Mouse (Mus musculus): ENCODE results near the gene Clstn3.
"Not testable (repeated sequence)": the region's sequence is repeated elsewhere in the genome, so short reads cannot be mapped to it uniquely, and the experiment has no call there.

The Clstn3 gene

DNA sequence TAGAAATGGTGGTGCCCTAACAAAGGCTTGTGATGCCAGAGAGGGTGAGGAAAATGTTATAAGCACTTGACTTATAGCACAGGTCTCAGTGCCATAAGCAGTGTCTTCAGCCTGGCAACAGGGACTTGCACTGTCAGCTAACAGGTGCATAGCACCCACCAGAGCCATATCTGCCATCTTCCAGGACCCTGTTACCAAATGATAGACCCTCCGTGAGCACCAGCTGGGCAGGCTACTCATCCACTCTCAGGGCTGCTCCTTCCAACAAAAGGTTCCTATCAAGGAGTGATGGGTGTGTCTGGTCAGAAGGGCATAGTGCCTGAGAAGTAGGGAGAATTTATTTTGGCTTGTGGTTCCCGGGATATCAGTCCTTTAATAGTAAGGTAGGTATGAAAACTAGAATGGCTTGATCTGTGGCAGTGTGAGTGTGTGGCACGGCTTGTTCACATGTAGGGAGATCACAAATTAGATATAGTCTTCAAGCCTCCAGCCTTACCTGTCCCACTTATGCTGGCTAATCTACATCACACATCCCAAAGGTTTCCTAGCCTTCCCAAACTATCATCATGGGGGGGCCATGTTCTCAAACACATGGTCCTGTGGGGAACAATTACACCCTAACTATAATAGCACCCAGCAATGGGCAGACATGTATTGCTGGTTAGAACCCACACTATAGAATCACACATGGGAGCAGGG, 14.4 kb upstream of the Clstn3 start:
- no peak for DNase-seq

DNA sequence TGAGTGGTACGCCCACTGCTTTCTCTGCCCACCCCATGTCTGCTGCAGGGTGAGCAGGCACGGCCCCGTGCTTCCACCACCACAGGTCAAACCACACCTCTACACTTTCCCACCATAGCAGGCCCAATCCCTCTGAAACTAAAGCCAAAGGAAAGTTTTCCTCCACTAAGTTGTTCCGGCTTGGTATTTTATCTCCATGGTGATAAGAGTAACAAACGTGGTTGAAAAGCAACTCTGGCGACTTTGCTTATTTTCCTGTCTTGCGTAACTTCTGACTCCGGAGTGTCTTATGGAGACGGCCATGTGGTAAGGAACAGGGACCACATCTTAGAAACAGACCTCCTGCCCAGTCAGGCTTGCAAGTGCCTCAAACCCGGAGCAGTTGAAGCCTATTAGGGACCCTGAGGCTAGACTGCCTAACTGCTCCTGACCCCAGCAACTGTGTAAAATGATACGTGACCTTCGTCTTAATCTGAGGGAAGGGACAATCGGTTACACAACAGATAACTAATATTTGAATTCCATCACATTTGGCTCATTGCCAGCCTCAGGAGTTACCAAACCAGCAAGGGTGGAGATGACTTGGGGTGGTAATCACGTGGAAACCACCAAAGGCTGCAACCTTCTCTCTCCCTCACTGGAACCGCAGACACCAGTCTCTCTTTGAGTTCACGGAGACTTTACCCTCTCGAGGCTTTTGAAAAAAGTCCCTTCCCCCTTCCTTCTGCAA, 13.5 kb upstream of the Clstn3 start:
- no peak for DNase-seq

DNA sequence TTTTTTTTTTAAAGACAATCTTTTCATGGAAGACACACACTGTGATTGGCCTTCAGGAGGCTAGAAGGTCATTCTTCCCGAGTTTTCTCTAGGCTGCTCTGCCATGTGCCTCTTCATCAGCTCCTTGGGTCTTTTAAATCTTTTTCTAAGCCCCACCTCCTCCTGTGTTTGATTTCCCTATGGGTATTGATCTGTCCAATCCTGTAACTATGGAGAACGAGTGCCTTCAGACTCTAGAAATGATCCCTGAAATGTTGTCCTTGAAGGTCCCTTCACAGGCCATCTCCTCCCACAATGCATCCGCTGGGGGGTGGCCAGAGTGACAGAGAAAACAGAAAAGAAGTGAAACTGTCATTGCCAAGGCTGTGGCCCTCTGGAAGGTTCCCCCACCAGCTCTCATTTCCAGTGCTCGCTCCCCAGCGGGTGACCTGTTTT, 12.6 kb upstream of the Clstn3 start:
- DNase-seq, result no peak

DNA sequence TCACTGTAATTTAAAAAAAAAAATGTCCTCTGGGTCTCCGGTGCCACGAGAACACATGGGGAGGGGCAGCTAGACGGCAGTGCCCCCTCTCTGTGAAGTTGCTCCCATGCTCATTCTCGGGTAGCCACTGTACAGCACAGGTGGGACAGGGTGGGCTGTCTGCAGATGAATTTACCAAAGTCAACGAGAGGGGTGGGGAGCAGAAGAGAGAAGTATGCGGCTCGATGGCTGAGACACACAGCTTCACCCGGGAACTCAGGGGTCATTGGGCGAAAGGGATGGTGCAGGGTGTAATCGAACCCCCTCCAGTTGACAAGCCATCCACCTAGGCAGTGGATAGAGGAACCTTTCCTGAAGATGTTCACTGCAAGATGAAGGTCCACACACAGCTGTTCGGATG, 12.2 kb upstream of the Clstn3 start:
- DNase-seq, result no peak

DNA sequence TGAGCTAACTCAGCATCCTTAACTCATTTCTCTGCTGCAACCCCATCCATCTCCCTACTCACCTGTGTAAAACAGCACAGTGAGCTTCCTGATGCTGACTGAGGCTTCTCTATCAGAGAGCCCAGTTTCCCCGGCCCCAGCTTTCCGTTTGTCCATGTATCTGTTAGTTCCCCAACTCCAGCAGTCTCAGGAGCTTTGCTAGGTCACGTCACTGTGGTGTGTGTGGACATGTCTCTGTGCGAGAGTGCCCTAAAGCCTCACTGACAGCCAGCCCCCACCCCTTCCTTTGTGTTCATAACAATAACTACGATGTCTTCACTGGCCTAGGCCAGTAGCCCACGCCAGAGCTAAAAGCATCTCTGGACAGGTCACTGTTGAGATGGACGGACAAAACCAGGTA, 11.6 kb upstream of the Clstn3 start:
- DNase-seq, result no peak

DNA sequence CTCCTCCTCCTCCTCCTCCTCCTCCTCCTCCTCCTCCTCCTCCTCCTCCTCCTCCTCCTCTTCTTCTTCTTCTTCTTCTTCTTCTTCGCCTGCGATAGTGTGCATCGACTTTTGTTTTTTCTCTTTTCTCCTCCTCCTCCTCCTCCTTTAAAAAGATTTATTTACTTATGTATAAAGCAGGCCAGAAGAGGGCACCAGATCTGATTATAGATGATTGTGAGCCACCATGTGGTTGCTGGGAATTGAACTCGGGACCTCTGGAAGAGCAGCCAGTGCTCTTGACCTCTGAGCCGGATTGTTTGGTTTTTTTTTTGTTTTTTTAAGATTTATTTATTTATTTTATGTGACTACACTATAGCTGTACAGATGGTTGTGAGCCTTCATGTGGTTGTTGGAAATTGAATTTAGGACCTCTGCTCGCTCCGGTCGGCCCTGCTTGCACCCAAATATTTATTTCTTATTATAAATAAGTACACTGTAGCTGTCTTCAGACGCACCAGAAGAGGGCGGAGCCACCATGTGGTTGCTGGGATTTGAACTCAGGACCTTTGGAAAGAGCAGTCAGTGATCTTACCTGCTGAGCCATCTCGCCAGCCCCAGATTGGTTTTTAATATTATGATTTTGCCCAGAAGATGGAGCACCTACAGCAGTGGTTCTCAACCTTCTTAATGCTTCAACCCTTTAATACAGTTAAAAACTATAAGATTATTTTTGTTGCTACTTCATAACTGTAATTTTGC, 10.9 kb upstream of the Clstn3 start:
- not testable (repeated sequence) for DNase-seq

DNA sequence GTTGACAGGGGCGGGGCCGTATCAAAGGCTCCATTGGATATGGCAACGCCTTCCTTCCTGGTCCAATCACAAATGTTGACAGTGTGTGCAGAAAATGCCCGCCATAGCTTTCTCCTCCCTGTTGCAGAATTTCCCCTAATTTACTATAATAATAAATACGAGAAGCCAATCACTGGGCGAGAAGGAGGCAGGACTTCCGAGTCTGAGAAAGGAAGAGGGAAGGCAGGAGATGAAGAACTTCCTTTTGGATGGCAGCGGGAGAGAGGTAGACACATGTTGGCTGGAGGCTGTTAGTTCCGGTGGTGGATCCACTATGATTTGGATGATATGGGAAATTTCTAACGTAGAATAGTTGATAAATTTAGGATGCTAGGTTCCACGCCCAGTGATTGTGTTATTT, 10.0 kb upstream of the Clstn3 start:
- no peak for DNase-seq

DNA sequence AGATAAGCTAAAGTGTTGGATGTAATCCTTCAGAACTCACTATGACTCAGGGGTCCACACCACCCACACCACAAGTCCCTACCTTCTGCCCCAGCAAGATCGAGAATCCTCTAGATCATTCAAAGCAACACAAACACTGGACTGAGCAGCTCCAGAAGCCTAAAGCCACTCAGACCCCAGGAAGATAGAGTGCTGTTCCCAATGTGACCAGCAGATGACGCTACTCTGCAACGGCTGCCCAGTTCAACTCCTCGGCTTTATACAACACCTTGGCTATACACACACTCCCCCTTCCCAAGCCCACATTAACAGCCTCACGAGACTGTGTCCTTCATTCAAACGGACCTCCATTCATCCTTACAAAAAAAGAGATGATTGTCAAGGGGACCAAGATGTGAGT, 8.2 kb upstream of the Clstn3 start:
- no peak for DNase-seq

DNA sequence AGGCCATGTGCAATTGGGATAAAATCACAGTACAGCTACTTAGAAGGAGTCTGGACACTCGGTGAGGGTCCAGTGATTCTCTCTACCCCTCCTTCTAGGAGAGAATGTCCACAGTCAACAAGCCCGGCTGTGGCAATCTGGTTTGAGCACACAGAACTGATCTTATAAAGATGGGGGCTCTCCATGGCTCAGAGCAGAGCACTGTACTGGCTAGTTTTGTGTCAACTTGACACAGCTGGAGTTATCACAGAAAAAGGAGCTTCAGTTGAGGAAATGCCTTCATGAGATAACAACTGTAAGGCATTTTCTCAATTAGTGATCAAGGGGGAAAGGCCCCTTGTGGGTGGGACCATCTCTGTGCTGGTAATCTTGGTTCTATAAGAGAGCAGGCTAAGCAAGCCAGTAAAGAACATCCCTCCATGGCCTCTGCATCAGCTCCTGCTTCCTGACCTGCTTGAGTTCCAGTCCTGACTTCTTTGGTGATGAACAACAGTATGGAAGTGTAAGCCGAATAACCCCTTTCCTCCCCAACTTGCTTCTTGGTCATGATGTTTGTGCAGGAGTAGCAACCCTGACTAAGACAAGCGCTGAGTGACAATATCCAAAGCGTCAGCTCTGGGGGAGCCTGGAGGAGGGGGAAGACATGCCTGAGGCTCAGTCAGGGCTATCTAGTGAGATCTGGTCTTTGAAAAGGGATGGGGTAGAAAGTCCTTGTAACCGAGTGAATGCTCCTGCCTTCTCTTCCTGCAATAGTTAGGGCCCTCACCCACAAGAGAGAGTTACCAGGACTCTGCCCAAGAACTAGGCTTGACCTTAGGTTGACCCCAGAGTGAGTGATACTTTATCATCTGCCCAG, 7.4 kb upstream of the Clstn3 start:
- not testable (repeated sequence) for DNase-seq

DNA sequence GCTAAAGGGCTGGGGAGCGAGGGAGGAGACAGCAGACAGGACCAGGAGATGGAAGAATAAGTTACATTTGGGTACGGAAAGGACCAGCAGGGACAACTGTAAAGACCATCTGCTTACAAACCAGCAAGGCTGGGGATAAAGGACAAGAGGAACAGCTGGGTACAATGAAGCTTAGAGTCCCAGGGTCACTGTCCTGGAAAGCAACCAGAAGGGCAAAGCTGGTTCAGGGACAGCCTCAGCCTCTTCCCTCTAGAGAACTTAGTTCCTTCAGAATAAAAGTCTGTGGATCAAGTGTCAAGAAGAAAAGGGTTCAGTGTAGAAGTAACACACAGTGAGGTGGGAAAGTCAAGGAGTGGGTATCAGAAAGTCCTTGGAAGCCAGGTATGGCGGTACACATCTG, 6.5 kb upstream of the Clstn3 start:
- DNase-seq, result no peak

DNA sequence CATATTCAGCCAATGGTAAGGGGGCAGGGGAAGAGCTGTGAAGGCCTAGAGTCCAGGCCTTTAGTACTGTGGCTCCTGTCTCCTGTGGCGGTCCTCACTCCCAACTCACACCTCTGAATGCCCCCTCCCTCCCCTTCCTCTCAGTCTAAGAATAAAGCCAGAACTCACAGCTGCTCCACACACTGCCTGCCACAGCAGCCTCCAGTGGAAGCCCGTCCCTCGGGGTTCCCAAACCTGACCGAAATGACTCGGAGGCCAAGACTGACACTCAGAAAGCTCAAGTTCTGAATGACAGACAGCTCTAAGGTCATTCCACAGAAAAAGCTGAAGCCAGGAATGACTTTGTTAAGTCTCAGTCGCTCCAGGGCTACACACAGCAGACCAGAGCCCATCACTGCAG, 1.1 kb upstream of the Clstn3 start:
- DNase-seq, result no peak

DNA sequence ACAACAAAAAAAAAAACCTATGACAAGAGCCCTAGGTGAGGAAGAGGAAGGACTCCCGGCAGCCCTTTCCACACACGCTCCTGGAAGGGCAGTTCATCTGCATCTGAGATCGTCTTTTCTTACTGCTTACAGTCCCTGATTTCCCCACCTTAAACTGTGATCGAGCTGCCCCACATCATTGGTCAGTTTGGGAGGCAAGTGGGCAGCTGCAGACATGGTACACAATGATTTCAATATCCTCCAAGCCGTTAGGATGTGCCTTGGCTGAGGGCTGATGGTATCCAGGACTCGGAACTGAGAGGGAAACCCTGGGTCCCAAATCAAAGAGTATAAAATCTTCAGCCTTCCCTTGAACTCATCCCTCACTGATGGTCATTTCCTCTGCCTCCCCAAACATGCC, 705 bp upstream of the Clstn3 start:
- DNase-seq, result no peak

DNA sequence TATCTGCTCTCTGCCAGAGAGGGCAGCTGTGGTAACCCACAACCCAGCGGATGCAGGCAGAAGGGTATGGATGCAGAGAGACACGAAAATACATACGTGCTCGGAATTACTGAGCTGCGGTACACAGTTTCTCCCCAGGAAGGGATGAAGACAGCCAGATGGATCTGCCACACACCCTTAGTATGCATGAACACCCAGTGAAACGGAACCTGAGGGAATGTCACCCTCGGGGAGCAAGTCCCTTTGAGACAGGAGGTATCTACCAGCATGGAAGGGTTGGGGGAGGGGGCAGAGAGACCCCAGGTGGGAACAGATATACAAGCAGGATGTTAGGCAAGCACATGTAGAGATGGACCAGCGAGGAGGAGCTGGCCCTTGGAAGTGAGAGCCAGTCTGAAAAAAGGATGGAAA, 708 bp downstream of the Clstn3 start:
- no peak for DNase-seq

DNA sequence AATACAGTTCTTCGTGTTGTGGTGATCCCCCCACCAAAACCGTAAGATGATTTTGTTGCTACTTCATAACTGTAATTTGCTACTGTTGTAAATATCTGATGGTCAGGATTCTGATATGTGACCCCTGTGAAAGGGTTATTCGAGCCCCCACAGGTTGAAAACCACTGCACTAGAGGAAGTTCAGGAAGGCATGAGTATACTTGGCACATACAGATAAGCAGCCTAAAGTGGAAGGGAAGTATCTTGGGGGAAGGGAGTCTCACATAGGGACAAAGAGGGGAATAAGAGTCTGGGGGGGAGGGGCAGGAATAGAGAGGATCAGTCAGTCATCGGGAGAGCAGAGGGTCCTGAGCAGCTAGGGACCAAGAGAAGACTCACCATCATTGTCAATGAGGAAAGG, 5.2 kb downstream of the Clstn3 start:
- no peak for DNase-seq

DNA sequence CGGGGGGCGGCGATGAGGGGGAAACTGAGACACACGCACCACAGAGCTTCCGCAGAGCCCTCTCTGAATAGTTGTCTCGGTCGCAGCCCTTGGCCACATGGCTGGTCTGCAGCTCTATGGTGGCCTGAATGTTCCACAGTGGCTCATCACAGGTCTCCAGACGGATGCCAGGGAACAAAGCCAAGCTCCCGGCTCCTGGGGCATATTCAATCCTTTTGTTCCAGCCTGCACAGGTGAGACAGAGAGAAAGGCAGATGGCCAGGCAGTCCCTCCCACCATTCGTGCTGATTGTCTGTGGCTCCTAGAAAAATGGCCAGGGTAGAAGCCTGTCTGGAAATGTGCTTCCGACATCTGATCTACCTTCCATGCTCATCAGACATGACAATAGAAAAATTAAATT, 6.1 kb downstream of the Clstn3 start:
- no peak for DNase-seq

DNA sequence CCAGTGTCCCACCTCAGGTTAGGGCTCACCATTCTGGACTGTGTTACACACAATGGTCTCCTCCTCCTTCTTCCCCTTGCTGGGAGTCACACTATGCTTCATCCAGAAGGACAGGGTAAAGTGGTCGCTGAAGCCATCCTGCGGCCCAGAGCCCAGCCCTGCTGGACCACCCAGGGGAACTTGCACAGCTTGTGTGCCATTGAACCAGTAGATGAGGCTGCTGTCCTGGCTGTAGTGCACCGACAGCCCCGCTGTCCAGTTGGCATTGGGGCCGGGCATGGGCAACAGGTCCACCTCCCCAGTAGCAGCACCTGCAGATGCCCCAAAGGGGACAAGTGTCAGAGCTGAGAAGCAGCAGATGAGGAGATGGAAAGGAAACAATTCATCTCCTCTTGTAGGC, 6.8 kb downstream of the Clstn3 start:
- DNase-seq, result no peak

DNA sequence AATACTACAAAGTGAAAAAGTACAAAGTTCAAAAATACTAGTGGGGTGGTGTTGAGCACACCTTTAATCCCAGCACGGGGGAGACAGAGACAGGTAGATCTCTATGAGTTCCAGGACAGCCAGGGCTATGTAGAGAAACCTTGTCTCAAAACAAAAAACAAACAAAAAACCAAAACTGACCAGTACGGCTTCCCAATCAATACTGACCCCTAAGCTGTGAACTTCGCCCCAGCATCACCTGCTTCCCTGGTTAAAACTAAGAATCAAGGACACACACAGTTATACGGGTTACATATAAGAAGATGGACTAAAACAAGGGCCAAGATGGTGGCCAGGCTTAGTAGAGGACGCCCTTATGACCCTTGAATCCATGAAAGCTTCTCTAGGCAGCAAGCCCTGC, 8.4 kb downstream of the Clstn3 start:
- DNase-seq, result no peak

DNA sequence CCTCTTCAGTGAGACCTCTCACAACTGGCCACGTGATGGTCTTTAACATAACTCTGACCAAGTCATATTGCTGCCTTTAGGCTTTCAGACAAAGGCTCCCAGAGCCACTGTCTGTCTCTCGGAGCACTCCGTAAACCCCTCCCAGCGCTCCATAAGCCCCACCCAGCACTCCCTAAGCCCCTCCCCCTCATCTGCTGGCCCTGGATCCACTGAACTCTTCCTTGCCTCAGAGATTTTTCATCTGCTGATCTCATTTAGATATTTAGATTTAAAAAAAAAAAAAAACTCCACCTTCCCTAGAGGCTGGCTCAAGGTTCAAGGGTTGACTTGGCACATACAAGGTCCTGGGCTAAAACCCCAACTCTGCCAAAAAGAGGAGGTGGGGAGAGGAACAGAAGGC, 10.8 kb downstream of the Clstn3 start:
- no peak for DNase-seq

DNA sequence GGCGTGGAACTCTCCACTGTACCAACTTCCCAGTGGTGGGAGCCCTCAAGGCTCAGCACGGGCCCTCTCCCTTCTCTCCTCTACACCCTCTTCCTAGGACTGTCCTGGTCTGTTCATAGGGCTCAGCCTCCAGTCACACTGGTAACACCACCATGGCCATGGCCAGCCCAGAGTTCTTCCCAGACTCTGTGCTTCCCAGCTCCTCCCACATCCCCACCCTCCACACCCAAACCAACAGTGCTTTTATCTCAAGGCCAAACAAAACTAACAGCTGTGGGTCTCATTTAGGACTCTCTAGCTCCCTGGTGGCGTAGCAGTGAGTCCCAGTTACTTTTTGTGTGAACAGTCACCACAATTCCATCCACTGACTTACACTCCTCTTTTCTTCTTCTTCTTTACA, 12.6 kb downstream of the Clstn3 start:
- DNase-seq, result no peak

DNA sequence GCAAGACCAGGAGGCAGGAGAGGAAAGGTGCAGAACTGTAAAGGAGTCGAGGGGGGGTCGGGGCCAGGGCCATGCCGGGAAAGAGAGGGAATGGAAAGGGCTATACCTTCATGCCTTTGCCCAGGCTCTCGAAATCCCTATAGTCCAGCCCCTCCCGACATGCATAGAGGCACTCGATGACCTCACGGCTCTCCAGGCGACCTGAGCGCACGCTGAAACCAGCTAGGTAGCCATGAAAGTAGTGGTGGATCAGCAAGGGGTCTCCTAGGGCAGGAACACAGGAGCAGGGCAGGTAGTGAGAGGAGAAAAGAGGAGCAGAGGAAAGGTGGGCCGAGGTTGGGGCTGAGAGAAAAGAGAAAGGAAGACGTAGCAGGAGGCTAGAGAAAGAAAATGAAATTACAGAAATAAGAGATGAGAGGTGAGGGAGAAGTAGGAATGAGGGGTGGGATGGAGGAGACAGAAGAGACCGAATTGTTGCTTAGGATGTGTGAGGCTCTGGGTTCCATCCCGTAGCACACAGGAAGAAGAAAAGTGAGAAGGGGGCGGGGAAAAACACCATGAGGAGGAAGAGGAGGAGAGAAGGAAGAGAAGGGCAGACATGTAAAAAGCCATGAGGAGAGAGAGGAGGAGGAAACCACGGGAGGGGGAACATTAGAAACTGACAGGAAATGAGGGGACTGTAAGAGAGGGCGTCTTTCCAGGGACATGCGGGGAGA, 14.8 kb downstream of the Clstn3 start:
- DNase-seq, result no peak

DNA sequence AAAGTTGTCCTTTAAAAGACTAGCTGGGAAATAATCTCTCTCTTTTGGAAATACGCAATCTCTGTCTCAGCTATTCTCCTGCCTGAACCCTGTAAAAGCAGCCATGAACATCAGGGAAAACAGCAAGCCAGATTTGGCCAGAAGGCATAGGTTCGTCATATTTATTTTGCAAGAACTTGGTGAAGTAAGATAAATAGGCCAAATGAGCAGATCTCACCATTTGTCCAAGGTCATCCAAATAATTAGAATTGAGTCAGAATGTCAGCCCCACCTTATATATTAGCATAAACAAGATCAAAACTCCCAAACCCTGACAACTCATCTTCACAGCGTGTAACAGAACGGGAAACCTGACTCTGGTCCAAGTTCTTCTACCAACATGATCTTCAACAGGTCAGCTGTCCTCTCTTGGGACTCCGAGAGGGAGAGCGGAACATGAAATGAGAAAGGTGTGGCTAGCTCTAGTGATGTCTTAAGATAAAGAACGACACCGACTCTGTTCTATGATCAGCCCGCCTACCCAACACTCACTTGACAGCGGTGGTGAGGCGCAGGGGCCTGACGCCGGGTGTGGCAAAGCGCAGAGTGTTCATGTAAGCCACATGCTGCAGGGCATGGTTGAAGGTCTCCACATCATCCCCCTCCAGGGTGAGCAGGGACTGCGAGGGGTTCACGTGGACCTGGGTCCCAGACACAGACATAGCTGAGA, 15.5 kb downstream of the Clstn3 start:
- no peak for DNase-seq
